Mouse (Mus musculus) lung, adult 2 months (tissue): Measurements from ENCODE around the gene Ddx50.

ENCODE experiments used
- CTCF ChIP-seq: fragments of 200-500 bp; IDR thresholded peaks from 2 replicates; pipeline ENCODE4 v1.5.1; 2011; ENCODE audit warnings: mild to moderate bottlenecking, low read length, control low read depth; ENCODE audit not compliant: insufficient read depth
- POLR2A ChIP-seq: fragments of 200-500 bp; IDR thresholded peaks from 2 replicates; pipeline ENCODE4 v1.6.1; 2011; ENCODE audit warnings: low read depth, mild to moderate bottlenecking, control low read depth, low read length, borderline replicate concordance; ENCODE audit errors: extremely low read depth

DNA sequence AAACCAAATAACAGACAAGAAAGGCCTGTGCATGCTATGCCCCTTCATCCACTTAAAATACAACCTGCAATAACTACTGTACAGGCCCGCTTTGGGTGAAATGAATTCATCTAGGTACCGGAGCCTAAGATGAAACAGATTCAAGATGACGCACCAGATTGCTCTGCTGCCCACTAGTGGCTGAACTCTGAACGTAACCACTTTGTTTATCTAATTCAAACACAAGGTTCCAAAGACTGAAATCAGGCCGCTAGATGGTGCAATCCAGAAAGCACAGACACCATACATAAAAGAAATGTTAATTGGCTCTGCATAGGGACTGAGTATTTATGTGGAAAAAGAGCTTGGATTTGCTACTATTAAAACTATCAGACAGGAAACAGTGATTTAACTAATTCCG, 60.8 kb downstream of the Ddx50 start:
- TF ChIP-seq CTCF (peak; percentile 48; the same call in 1 of the 2 replicates), POLR2A (no peak)
